Mouse (Mus musculus) ES-E14 (cell line): ENCODE measurements around the gene Cpa5.

Source experiments
- CHD2 ChIP-seq: IDR thresholded peaks from 2 replicates; pipeline ENCODE4 v1.6.1; 2014; ENCODE audit warnings: mild to moderate bottlenecking, low read depth, low read length, inconsistent platforms
- HCFC1 ChIP-seq: IDR thresholded peaks from 2 replicates; pipeline ENCODE4 v1.6.1; 2012; ENCODE audit warnings: low read length, inconsistent platforms, borderline replicate concordance; ENCODE audit not compliant: insufficient read depth
- MAFK ChIP-seq: IDR thresholded peaks from 2 replicates; pipeline ENCODE4 v1.6.1; 2014; ENCODE audit warnings: mild to moderate bottlenecking, low read depth, low read length, inconsistent platforms; ENCODE audit not compliant: insufficient read depth
- ZC3H11A ChIP-seq: IDR thresholded peaks from 2 replicates; pipeline ENCODE4 v1.6.1; 2012; ENCODE audit warnings: low read depth, mild to moderate bottlenecking, inconsistent platforms, low read length, borderline replicate concordance
- ZNF384 ChIP-seq: IDR thresholded peaks from 2 replicates; pipeline ENCODE4 v1.6.1; 2012; ENCODE audit warnings: low read depth, low read length, inconsistent platforms

DNA sequence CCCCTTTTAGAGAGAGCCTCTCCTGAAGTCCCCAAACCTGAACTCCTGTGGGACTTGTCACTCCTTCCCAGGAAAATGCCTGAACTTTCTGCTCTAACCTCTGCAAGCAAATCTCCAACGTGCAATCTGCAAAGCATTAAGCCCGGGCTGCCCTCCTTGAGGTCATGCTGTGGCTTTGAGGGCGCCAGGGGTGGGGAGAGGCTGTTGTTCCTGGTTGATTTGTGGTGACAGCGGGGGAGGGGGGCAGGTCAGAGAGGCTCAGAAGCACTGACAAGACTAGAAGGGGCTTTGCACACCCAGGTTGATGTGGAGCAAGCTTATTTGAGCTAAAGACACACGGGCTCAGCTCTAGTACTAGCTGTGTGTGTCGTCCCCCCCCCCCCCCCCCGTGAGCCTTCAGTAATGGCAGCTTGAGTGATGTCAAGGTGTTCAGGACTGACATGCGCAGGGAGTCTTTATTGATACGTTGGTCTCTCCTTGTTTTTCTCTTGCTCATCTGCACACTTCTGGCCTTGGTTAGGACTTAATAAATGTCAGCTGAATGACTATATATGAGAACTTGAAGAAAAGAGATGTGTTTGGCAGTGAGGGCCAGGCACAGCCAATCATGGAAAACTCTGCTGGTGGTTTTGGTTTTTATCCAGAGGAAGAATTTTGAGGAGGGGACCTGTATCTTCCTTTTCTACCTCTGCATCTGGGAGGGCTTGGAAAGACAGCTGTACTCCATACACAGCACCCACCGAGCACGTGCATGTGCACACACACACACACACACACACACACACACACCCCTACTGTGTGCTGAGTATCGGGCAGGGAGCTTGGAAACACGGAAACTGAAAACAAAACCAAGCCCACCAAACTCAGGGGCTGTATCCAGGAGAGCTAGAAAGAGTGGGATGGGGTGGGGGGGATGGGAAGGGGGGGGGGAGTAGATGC, 6.5 kb downstream of the Cpa5 start:
- TF ChIP-seq ZNF384 (no peak), ZC3H11A (no peak), CHD2 (no peak), HCFC1 (no peak), MAFK (no peak)
